8 mouse cellular contexts compared by ENCODE assay signal in the genomic region with DNA sequence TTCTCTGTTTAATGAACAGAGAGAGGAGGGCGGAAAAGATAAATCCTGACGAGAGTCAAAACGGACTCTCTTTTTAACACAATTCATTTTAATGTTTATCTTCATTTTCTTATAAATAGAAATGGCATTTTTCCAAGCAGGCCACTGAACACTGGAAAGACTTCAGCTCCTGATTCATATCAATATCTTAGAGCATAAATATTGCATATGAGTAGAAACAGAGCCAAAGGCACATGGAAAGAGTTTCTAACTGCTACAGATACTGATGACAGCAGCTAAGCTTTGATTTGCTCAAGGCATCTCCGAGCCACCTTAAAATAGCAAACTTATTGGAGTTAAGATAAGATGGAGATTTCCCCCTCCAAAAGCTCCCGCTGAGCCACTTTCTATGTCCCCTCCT. TPM values are rescaled to one million over a fixed set of nuclear protein-coding genes. Genes with fewer than 3 reads are reported as not detected.
DNase-seq lines count a peak whose midpoint lies in the region; ATAC-seq lines count a peak whose summit lies in the region.

No protein-coding gene starts in this region.

- no peaks in the 10 kb centered on the region for H3K36me3 ChIP-seq in kidney, embryonic 16.5 days (ENCODE audit: insufficient read depth, low read length)
- H3K36me3 ChIP-seq in embryonic facial prominence, embryonic 13.5 days: no peaks in the 10 kb centered on the region
- H3K36me3 ChIP-seq in intestine, embryonic 15.5 days: no peaks in the 10 kb centered on the region

- H3K27ac ChIP-seq in kidney, embryonic 16.5 days (ENCODE audit: low read length): peak overlapping the region; percentile 85
- peak overlapping the region; percentile 88 for H3K27ac ChIP-seq in embryonic facial prominence, embryonic 13.5 days
- peak overlapping the region; percentile 87 for H3K27ac ChIP-seq in intestine, embryonic 15.5 days

- peak overlapping the region; percentile 63 for H3K4me2 ChIP-seq in kidney, embryonic 16.5 days (replicated peaks; ENCODE audit: low read depth, low read length)
- H3K4me2 ChIP-seq in embryonic facial prominence, embryonic 13.5 days: peak overlapping the region; percentile 66
- peak overlapping the region; percentile 64 for H3K4me2 ChIP-seq in intestine, embryonic 15.5 days (replicated peaks)

- peak overlapping the region; percentile 61 for H3K9ac ChIP-seq in kidney, embryonic 16.5 days (replicated peaks; ENCODE audit: low read length)
- peak overlapping the region; percentile 69 for H3K9ac ChIP-seq in embryonic facial prominence, embryonic 13.5 days
- peak overlapping the region; percentile 53; the same call in 1 of the 2 replicates for H3K9ac ChIP-seq in intestine, embryonic 15.5 days

- peak; percentile 23 for ATAC-seq in kidney, embryonic 16.5 days (ENCODE audit: low FRiP score, low TSS enrichment)
- ATAC-seq in embryonic facial prominence, embryonic 13.5 days (ENCODE audit: insufficient number of reproducible peaks, insufficient read depth, low FRiP score, low TSS enrichment, low read depth): no peak
- ATAC-seq in intestine, embryonic 15.5 days: peak; percentile 19

- DNase-seq in kidney, postnatal 36 days: no peak
- DNase-seq in naive thymus-derived CD4-positive, alpha-beta T cell, adult 2 months (ENCODE audit: low read depth): peak; percentile 5
- no peak for DNase-seq in right cerebral cortex, postnatal 14 days
- DNase-seq in adrenal gland, postnatal 25 days: no peak
- DNase-seq in urinary bladder, adult 2 months (ENCODE audit: low spot score): no peak

- 5% methylated on average over 5 of the region's 5 CpGs for WGBS in kidney, embryonic 16.5 days
- 7% methylated on average over 5 of the region's 5 CpGs for WGBS in embryonic facial prominence, embryonic 13.5 days
- WGBS in intestine, embryonic 15.5 days: 4% methylated on average over 5 of the region's 5 CpGs

- peak overlapping the region; percentile 57 for H3K4me3 ChIP-seq in kidney, embryonic 16.5 days (ENCODE audit: low read length)
- H3K4me3 ChIP-seq in embryonic facial prominence, embryonic 13.5 days: peak overlapping the region; percentile 53
- peak overlapping the region; percentile 54 for H3K4me3 ChIP-seq in intestine, embryonic 15.5 days (replicated peaks)

- peaks cover 26% of the 10 kb centered on the region; the same call in 1 of the 2 replicates for H3K4me1 ChIP-seq in kidney, embryonic 16.5 days (ENCODE audit: insufficient read depth, low read length)
- H3K4me1 ChIP-seq in embryonic facial prominence, embryonic 13.5 days: peaks cover 26% of the 10 kb centered on the region
- H3K4me1 ChIP-seq in intestine, embryonic 15.5 days (replicated peaks): 0 out of 2 replicates have a peak, but pooled peaks cover 7% of the 10 kb centered on the region

- H3K9me3 ChIP-seq in kidney, embryonic 16.5 days (ENCODE audit: low read length): no peaks in the 10 kb centered on the region
- no peaks in the 10 kb centered on the region for H3K9me3 ChIP-seq in embryonic facial prominence, embryonic 13.5 days
- H3K9me3 ChIP-seq in intestine, embryonic 15.5 days: no peaks in the 10 kb centered on the region

- no peaks in the 10 kb centered on the region for H3K27me3 ChIP-seq in kidney, embryonic 16.5 days (ENCODE audit: insufficient read depth, low read length)
- no peaks in the 10 kb centered on the region for H3K27me3 ChIP-seq in embryonic facial prominence, embryonic 13.5 days
- no peaks in the 10 kb centered on the region for H3K27me3 ChIP-seq in intestine, embryonic 15.5 days (replicated peaks)

RNA-seq across cellular contexts. Expression of a gene that starts 14.3 kb away (rescaled TPM):
- polyA plus RNA-seq in kidney, embryonic 16.5 days (2015; fragmentation: Nextera tagmentation; extraction: Ambion mirVana): 24.5 and 27.4 TPM in 2 replicates
- polyA plus RNA-seq in embryonic facial prominence, embryonic 13.5 days (2015; fragmentation: Nextera tagmentation; extraction: Ambion mirVana): 4.2 and 5.7 TPM in 2 replicates
- polyA plus RNA-seq in intestine, embryonic 15.5 days (2015; fragmentation: Nextera tagmentation; extraction: Ambion mirVana): 6.9 and 7.1 TPM in 2 replicates
- total RNA-seq in adrenal gland, postnatal 25 days (2021): 4.8 and 9.2 TPM in 2 replicates
- polyA plus RNA-seq in urinary bladder, adult 2 months (2012; rRNA removed): 2.4 and 2.6 TPM in 2 replicates
